Mouse (Mus musculus): ENCODE data around the gene Cubn. TPM values are rescaled to one million over a fixed set of nuclear protein-coding genes. Genes with fewer than 3 reads are reported as not detected.

Cubn gene
- total and polyA plus RNA-seq, 3 experiments: 0.03 TPM; not detected in 2

DNA sequence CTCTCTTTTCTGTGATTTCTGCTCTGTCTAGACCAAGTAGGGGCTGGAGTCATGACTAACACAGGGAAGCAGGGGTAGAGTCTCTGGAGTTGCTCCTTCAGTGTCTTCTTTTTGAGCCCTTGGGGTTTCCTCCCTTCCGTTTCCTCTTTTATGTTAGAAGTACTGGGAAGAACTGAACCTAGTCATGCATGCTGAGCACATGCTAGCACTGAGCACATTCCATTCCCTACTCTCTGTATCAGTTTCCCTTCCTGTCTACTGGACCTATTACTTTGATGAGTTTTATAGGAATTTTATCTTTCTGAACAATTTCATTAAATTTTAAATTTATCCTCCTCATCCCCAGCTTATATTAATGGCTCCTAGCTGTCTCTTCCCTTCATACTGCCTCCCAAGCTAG is 52.6 kb downstream of the Cubn start:
- no peaks in the 10 kb centered on the region for H3K79me2 ChIP-seq (ENCODE audit: control insufficient read depth, insufficient read depth, low read length, poor library complexity)
- no peaks in the 10 kb centered on the region for H3K36me3 ChIP-seq (ENCODE audit: control insufficient read depth in 1 of 2, insufficient read depth in 2 of 2, low read length in 2 of 2)
- H3K4me1 ChIP-seq (ENCODE audit: control insufficient read depth in 1 of 2, insufficient read depth in 2 of 2, low read length in 2 of 2): no peaks in the 10 kb centered on the region
- H3K9ac ChIP-seq (ENCODE audit: control insufficient read depth, low read depth, low read length, poor library complexity, severe bottlenecking): no peak overlapping the region
- no peak for DNase-seq (ENCODE audit: low read depth, low spot score)
- no peaks in the 10 kb centered on the region for H3K9me3 ChIP-seq (replicated peaks; ENCODE audit: insufficient read depth, low read length)
- H3K27me3 ChIP-seq (ENCODE audit: control insufficient read depth in 1 of 2, insufficient read depth in 2 of 2, low read length in 2 of 2): peaks cover 2 to 10% of the 10 kb centered on the region in 2 experiments; a peak in 3 of 4 replicates
- no peak overlapping the region for H3K4me3 ChIP-seq (ENCODE audit: control insufficient read depth in 1 of 2, insufficient read depth in 1 of 2, low read depth in 2 of 2, low read length in 2 of 2)
- no peak overlapping the region for H3K27ac ChIP-seq (ENCODE audit: control insufficient read depth, low read depth, low read length)
- TF ChIP-seq HCFC1 (IDR thresholded peaks at IDR 0.05; ENCODE audit: low read depth, low read length) (no peak), RAD21 (IDR thresholded peaks at IDR 0.05; ENCODE audit: low read depth, low read length) (no peak), MXI1 (IDR thresholded peaks at IDR 0.05; ENCODE audit: low read depth, low read length) (no peak), MAZ (IDR thresholded peaks at IDR 0.05; ENCODE audit: low read depth, low read length) (no peak), BHLHE40 (IDR thresholded peaks at IDR 0.05; ENCODE audit: borderline replicate concordance, low read depth, low read length) (no peak), MEF2A (IDR thresholded peaks at IDR 0.05; ENCODE audit: extremely low read depth, insufficient replicate concordance, low read depth, low read length, poor library complexity, severe bottlenecking) (no peak), POLR2AphosphoS2 (IDR thresholded peaks at IDR 0.05; ENCODE audit: low read length) (no peak)

DNA sequence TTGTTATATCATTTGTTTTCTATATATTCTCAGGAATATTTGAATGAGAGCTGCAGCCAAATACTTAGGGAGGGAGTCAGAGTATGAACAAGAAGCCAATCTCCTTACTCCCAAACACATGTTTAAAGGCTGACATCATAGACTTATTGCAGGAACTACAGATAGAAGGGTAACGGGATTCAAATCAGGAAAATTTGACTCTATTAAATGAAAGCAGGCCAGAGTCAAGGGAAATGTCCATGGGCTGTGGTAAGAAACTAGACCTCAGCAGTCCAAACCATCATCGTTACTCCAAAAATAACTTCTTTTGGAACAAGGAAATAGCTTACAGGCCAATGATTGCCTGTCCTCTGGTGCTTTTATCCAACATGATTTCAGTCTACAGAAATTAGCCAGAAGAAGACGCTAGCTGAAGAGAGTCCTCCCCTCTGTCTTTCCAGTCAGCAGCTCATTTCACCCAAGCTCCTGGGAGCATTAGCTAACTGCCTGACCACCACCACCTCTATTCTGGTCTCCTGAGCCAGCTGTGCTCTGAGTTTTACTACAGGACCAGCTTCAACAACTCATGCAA is 53.3 kb downstream of the Cubn start:
- Histone ChIP-seq H3K36me3 (ENCODE audit: control insufficient read depth in 1 of 2, insufficient read depth in 2 of 2, low read length in 2 of 2) (no peaks in the 10 kb centered on the region), H3K4me3 (ENCODE audit: control insufficient read depth in 1 of 2, insufficient read depth in 1 of 2, low read depth in 2 of 2, low read length in 2 of 2) (no peak overlapping the region), H3K9me3 (replicated peaks; ENCODE audit: insufficient read depth, low read length) (no peaks in the 10 kb centered on the region), H3K4me1 (ENCODE audit: control insufficient read depth in 1 of 2, insufficient read depth in 2 of 2, low read length in 2 of 2) (no peaks in the 10 kb centered on the region), H3K79me2 (ENCODE audit: control insufficient read depth, insufficient read depth, low read length, poor library complexity) (no peaks in the 10 kb centered on the region), H3K9ac (ENCODE audit: control insufficient read depth, low read depth, low read length, poor library complexity, severe bottlenecking) (no peak overlapping the region), H3K27ac (ENCODE audit: control insufficient read depth, low read depth, low read length) (no peak overlapping the region), H3K27me3 (ENCODE audit: control insufficient read depth in 1 of 2, insufficient read depth in 2 of 2, low read length in 2 of 2) (peaks cover 4 to 10% of the 10 kb centered on the region in 2 experiments; a peak in 3 of 4 replicates)
- no peak for DNase-seq (ENCODE audit: low read depth, low spot score)
- TF ChIP-seq TCF12 (IDR thresholded peaks at IDR 0.05; ENCODE audit: low read depth, low read length) (no peak), HCFC1 (IDR thresholded peaks at IDR 0.05; ENCODE audit: low read depth, low read length) (no peak), POLR2AphosphoS5 (IDR thresholded peaks at IDR 0.05; ENCODE audit: borderline replicate concordance, low read depth, low read length) (no peak), POLR2AphosphoS2 (IDR thresholded peaks at IDR 0.05; ENCODE audit: low read length) (no peak), E2F4 (IDR thresholded peaks at IDR 0.05; ENCODE audit: borderline replicate concordance, low read depth, low read length) (no peak), MAZ (IDR thresholded peaks at IDR 0.05; ENCODE audit: low read depth, low read length) (no peak)

GRCm38 (mm10) chr2:13432002-13432401 is 59.6 kb downstream of the Cubn start:
- Histone ChIP-seq H3K27ac (ENCODE audit: control insufficient read depth, low read depth, low read length) (no peak overlapping the region), H3K4me3 (ENCODE audit: control insufficient read depth in 1 of 2, insufficient read depth in 1 of 2, low read depth in 2 of 2, low read length in 2 of 2) (no peak overlapping the region), H3K36me3 (ENCODE audit: control insufficient read depth in 1 of 2, insufficient read depth in 2 of 2, low read length in 2 of 2) (no peaks in the 10 kb centered on the region), H3K79me2 (ENCODE audit: control insufficient read depth, insufficient read depth, low read length, poor library complexity) (no peaks in the 10 kb centered on the region), H3K4me1 (ENCODE audit: control insufficient read depth in 1 of 2, insufficient read depth in 2 of 2, low read length in 2 of 2) (no peaks in the 10 kb centered on the region), H3K9me3 (replicated peaks; ENCODE audit: insufficient read depth, low read length) (no peaks in the 10 kb centered on the region), H3K9ac (ENCODE audit: control insufficient read depth, low read depth, low read length, poor library complexity, severe bottlenecking) (no peak overlapping the region), H3K27me3 (ENCODE audit: control insufficient read depth in 1 of 2, insufficient read depth in 2 of 2, low read length in 2 of 2) (peaks cover 2% of the 10 kb centered on the region in 2 experiments; a peak in 3 of 4 replicates)
- no peak for DNase-seq (ENCODE audit: low read depth, low spot score)
- TF ChIP-seq MAZ (IDR thresholded peaks at IDR 0.05; ENCODE audit: low read depth, low read length): no peak
- no peak for TF ChIP-seq POLR2AphosphoS5 (IDR thresholded peaks at IDR 0.05; ENCODE audit: borderline replicate concordance, low read depth, low read length)
- no peak for TF ChIP-seq TCF12 (IDR thresholded peaks at IDR 0.05; ENCODE audit: low read depth, low read length)
- TF ChIP-seq MAFK (IDR thresholded peaks at IDR 0.05; ENCODE audit: borderline replicate concordance, low read depth, low read length): no peak
- no peak for TF ChIP-seq ZNF384 (IDR thresholded peaks at IDR 0.05; ENCODE audit: low read depth, low read length)
- no peak for TF ChIP-seq POLR2A (IDR thresholded peaks at IDR 0.05; ENCODE audit: control insufficient read depth in 1 of 2, insufficient read depth in 1 of 2, low read depth in 1 of 2, low read length in 2 of 2, poor library complexity in 1 of 2)
- TF ChIP-seq SIN3A (IDR thresholded peaks at IDR 0.05; ENCODE audit: low read length): no peak
